ENCODE assay signal across 8 mouse cellular contexts in the genomic region with DNA sequence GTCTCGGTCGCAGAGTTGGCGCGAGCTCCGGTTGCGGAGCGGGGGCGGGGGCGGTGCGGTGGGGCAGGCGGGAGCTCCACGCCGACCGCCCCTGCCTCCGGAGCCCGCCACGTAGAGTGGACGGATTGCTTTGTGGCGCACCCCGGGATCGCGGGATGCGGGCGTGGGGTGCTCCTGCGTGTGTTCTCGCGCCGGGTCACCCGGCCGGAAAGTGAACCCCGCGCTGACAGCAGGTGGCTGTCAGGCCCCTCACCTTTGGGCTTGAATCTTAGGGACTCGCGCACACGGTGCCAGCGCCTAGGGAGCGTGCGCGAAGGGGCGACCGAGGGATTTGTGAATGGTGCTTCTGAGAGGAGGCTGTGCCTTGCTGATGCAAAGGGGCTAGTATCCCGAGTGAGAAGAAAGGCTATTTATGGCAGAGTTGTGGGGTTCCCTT. TPM values are rescaled to one million over a fixed set of nuclear protein-coding genes. Genes with fewer than 3 reads are reported as not detected.
DNase-seq lines count a peak whose midpoint lies in the region; ATAC-seq and TF ChIP-seq lines count a peak whose summit lies in the region.

No protein-coding gene starts in this region.

- no peaks in the 10 kb centered on the region for H3K27me3 ChIP-seq in forebrain, embryonic 11.5 days (ENCODE audit: control insufficient read depth, insufficient read depth, low read length)
- H3K27me3 ChIP-seq in hindbrain, embryonic 16.5 days (replicated peaks; ENCODE audit: control insufficient read depth, insufficient read depth, low read length), result no peaks in the 10 kb centered on the region
- H3K27me3 ChIP-seq in midbrain, embryonic 13.5 days, result peaks cover 4% of the 10 kb centered on the region
- H3K27me3 ChIP-seq in stomach, postnatal 0 days (ENCODE audit: control insufficient read depth, insufficient read depth, low read length), result no peaks in the 10 kb centered on the region

- H3K4me1 ChIP-seq in forebrain, embryonic 11.5 days (replicated peaks; ENCODE audit: control insufficient read depth, insufficient read depth, low read length), result 0 out of 2 replicates have a peak, but pooled peaks cover 5% of the 10 kb centered on the region
- H3K4me1 ChIP-seq in hindbrain, embryonic 16.5 days (ENCODE audit: control insufficient read depth, insufficient read depth, low read depth, low read length), result peaks cover 6% of the 10 kb centered on the region
- H3K4me1 ChIP-seq in midbrain, embryonic 13.5 days (replicated peaks), result peaks cover 25% of the 10 kb centered on the region
- H3K4me1 ChIP-seq in stomach, postnatal 0 days (replicated peaks; ENCODE audit: control insufficient read depth, insufficient read depth), result no peaks in the 10 kb centered on the region

- H3K9ac ChIP-seq in forebrain, embryonic 11.5 days (ENCODE audit: low read length), result peak overlapping the region; percentile 79
- peak overlapping the region; percentile 91 for H3K9ac ChIP-seq in hindbrain, embryonic 16.5 days (ENCODE audit: low read depth, low read length)
- H3K9ac ChIP-seq in midbrain, embryonic 13.5 days (replicated peaks), result peak overlapping the region; percentile 91
- H3K9ac ChIP-seq in stomach, postnatal 0 days (ENCODE audit: low read length), result peak overlapping the region; percentile 74

- H3K4me2 ChIP-seq in forebrain, embryonic 11.5 days (ENCODE audit: low read depth, low read length, severe bottlenecking), result peak overlapping the region; percentile 92
- H3K4me2 ChIP-seq in hindbrain, embryonic 16.5 days (ENCODE audit: low read length), result peak overlapping the region; percentile 76
- peak overlapping the region; percentile 84 for H3K4me2 ChIP-seq in midbrain, embryonic 13.5 days (replicated peaks)
- peak overlapping the region; percentile 100 for H3K4me2 ChIP-seq in stomach, postnatal 0 days (replicated peaks; ENCODE audit: low read depth)

- DNase-seq in adrenal gland, adult 2 months, result peak; percentile 20
- no peak for DNase-seq in adrenal gland, adult (ENCODE audit: inconsistent age in 2 of 2, low spot score in 1 of 2)
- peak; percentile 70 for DNase-seq in forebrain, embryonic 11.5 days (ENCODE audit: low spot score)
- DNase-seq in left cerebral cortex, postnatal 36 days (ENCODE audit: low spot score in 2 of 2), result peak; percentile 39 to 57
- DNase-seq in stomach, postnatal 0 days (ENCODE audit: low spot score), result no peak

- WGBS in forebrain, embryonic 11.5 days, result under 1% methylated on average over 41 of the region's 42 CpGs
- WGBS in hindbrain, embryonic 16.5 days, result 1% methylated on average over 24 of the region's 42 CpGs
- WGBS in midbrain, embryonic 13.5 days, result 2% methylated on average over 42 of the region's 42 CpGs
- under 1% methylated on average over 28 of the region's 42 CpGs for WGBS in stomach, postnatal 0 days

- H3K9me3 ChIP-seq in forebrain, embryonic 11.5 days (ENCODE audit: control insufficient read depth, low read length), result no peaks in the 10 kb centered on the region
- H3K9me3 ChIP-seq in hindbrain, embryonic 16.5 days (ENCODE audit: control insufficient read depth, low read length), result no peaks in the 10 kb centered on the region
- H3K9me3 ChIP-seq in midbrain, embryonic 13.5 days, result no peaks in the 10 kb centered on the region
- no peaks in the 10 kb centered on the region for H3K9me3 ChIP-seq in stomach, postnatal 0 days (ENCODE audit: control insufficient read depth, low read length)

- peak overlapping the region; percentile 78 for H3K27ac ChIP-seq in forebrain, embryonic 11.5 days (ENCODE audit: low read depth, low read length)
- peak overlapping the region; percentile 92 for H3K27ac ChIP-seq in hindbrain, embryonic 16.5 days (ENCODE audit: low read depth, low read length)
- H3K27ac ChIP-seq in midbrain, embryonic 13.5 days, result peak overlapping the region; percentile 91
- H3K27ac ChIP-seq in stomach, postnatal 0 days (replicated peaks), result peak overlapping the region; percentile 56

- intact Hi-C loops in left cerebral cortex, postnatal 36 days (cut with DNase I), result loop anchor here (5.0 to 10.0 kb wide), 2 partner anchors 118 to 124 kb away; no protein-coding TSS in a partner anchor

- H3K4me3 ChIP-seq in forebrain, embryonic 11.5 days (ENCODE audit: low read depth, low read length), result peak overlapping the region; percentile 77
- peak overlapping the region; percentile 94 for H3K4me3 ChIP-seq in hindbrain, embryonic 16.5 days (ENCODE audit: low read length)
- H3K4me3 ChIP-seq in midbrain, embryonic 13.5 days (replicated peaks), result peak overlapping the region; percentile 86
- peak overlapping the region; percentile 76 for H3K4me3 ChIP-seq in stomach, postnatal 0 days (ENCODE audit: low read depth, low read length)

- TF ChIP-seq CTCF in stomach, postnatal 0 days (IDR thresholded peaks at IDR 0.05; ENCODE audit: low read depth), result no peak

- ATAC-seq in CD4-positive, CD25-positive, alpha-beta regulatory T cell, adult 4 months, result peak; percentile 23
- ATAC-seq in forebrain, embryonic 11.5 days (replicated peaks; ENCODE audit: low FRiP score), result peak; percentile 72
- peak; percentile 77 for ATAC-seq in hindbrain, embryonic 16.5 days
- ATAC-seq in midbrain, embryonic 13.5 days, result peak; percentile 70
- ATAC-seq in stomach, postnatal 0 days (ENCODE audit: low FRiP score, low TSS enrichment), result peak; percentile 58

- no peak for TF ChIP-seq EP300 in stomach, postnatal 0 days (optimal IDR thresholded peaks at IDR 0.05)

- no peaks in the 10 kb centered on the region for H3K36me3 ChIP-seq in forebrain, embryonic 11.5 days (ENCODE audit: control insufficient read depth, insufficient read depth, low read length)
- H3K36me3 ChIP-seq in hindbrain, embryonic 16.5 days (ENCODE audit: control insufficient read depth, insufficient read depth, low read length), result no peaks in the 10 kb centered on the region
- no peaks in the 10 kb centered on the region for H3K36me3 ChIP-seq in midbrain, embryonic 13.5 days
- H3K36me3 ChIP-seq in stomach, postnatal 0 days (ENCODE audit: control insufficient read depth, insufficient read depth, low read length), result no peaks in the 10 kb centered on the region

RNA-seq across cellular contexts. Expression of gene Ccser1, which starts 0.7 kb away (rescaled TPM):
- 1 to 10 TPM; 2.3 to 3.0 TPM for total RNA-seq in adrenal gland, adult 2 months (2021)
- polyA plus RNA-seq in adrenal gland, adult 2 months (2012; rRNA removed), result 0.20 and 0.21 TPM in 2 replicates
- polyA plus RNA-seq in CD4-positive, CD25-positive, alpha-beta regulatory T cell, adult 4 months (2017; shearing (Covaris generic)), result under 1 TPM in 1 of 2 experiments, not detected in 1; 0.28 TPM
- 13.9 and 15.3 TPM in 2 replicates for polyA plus RNA-seq in forebrain, embryonic 11.5 days (2014; fragmentation: Nextera tagmentation; extraction: Ambion mirVana)
- 13.3 and 16.5 TPM in 2 replicates for polyA plus RNA-seq in hindbrain, embryonic 16.5 days (2015; fragmentation: Nextera tagmentation; extraction: Ambion mirVana)
- 10 to 100 TPM; 26.3 to 31.8 TPM for total RNA-seq in left cerebral cortex, postnatal 36 days (2021)
- polyA plus RNA-seq in midbrain, embryonic 13.5 days (2015; fragmentation: Nextera tagmentation; extraction: Ambion mirVana), result 18.7 and 19.7 TPM in 2 replicates
- 6.9 and 9.1 TPM in 2 replicates for polyA plus RNA-seq in stomach, postnatal 0 days (2015; fragmentation: Nextera tagmentation; extraction: Ambion mirVana)

Comparison
In these comparisons a context has a peak if more than half of its experiments do, and no peak if none do; other contexts are left out.
1. DNase-seq: peak in adrenal gland, adult 2 months (single experiment), forebrain, embryonic 11.5 days (single experiment) and left cerebral cortex, postnatal 36 days (2 of 2); none in adrenal gland, adult (0 of 2) and stomach, postnatal 0 days (single experiment).
2. ATAC-seq: peak in every context shown above with its lines; median percentile 77 in hindbrain, embryonic 16.5 days; 72 in forebrain, embryonic 11.5 days; 70 in midbrain, embryonic 13.5 days; 58 in stomach, postnatal 0 days; 23 in CD4-positive, CD25-positive, alpha-beta regulatory T cell, adult 4 months.
3. Peak in every context shown above with its lines, with median percentiles within 50 percentile points of each other: H3K27ac ChIP-seq, H3K4me2 ChIP-seq, H3K4me3 ChIP-seq and H3K9ac ChIP-seq.